Mouse (Mus musculus) liver, embryonic 14.5 days (tissue): ENCODE results near the gene Fbxw7. TPM values are rescaled to one million over a fixed set of nuclear protein-coding genes. Genes with fewer than 3 reads are reported as not detected.
A peak's percentile ranks its signal among the peaks of the same experiment; 100 is the strongest.

ENCODE experiments used
- ATAC-seq: fragments of 200-750 bp; cut with Nextera tagmentation; 2 replicates; pipeline ENCODE4 v1.8.0; 2017; ENCODE audit warnings: moderate number of reproducible peaks, mild to moderate bottlenecking, moderate library complexity; ENCODE audit not compliant: insufficient read depth
- DNase-seq, 3 experiments: peaks; one replicate each; pipeline ENCODE4 v3.0.0-alpha.2; 2012 to 2013; ENCODE audit warnings: low read depth in 3 of 3, low spot score in 3 of 3
- H3K27ac ChIP-seq: fragments of 300-500 bp; sonication (generic); 2 replicates; pipeline ENCODE4 v1.5.1; 2014; ENCODE audit warnings: moderate library complexity, mild to moderate bottlenecking, control low read depth, inconsistent platforms
- H3K27me3 ChIP-seq: fragments of 300-500 bp; sonication (generic); 2 replicates; pipeline ENCODE4 v1.6.1; 2014; ENCODE audit warnings: mild to moderate bottlenecking, low read length, moderate library complexity; ENCODE audit not compliant: control insufficient read depth, insufficient read depth
- H3K36me3 ChIP-seq: fragments of 300-500 bp; sonication (generic); replicated peaks from 2 replicates; pipeline ENCODE4 v1.6.1; 2014; ENCODE audit warnings: low read depth; ENCODE audit not compliant: control insufficient read depth, insufficient read depth
- H3K4me1 ChIP-seq, 2 experiments: fragments of 200-500 bp in 1 of 2; fragments of 300-500 bp in 1 of 2; sonication (generic) in 1 of 2; replicated peaks; 2 replicates each; pipeline ENCODE4 v1.6.1; 2012 to 2014; ENCODE audit warnings: antibody characterized with exemption in 1 of 2, inconsistent platforms in 1 of 2, low read length in 1 of 2; ENCODE audit not compliant: control insufficient read depth in 2 of 2, insufficient read depth in 2 of 2
- H3K4me2 ChIP-seq: fragments of 300-500 bp; sonication (generic); 2 replicates; pipeline ENCODE4 v1.6.1; 2014; ENCODE audit warnings: low read depth, mild to moderate bottlenecking, control low read depth, moderate library complexity
- H3K4me3 ChIP-seq, 2 experiments: fragments of 200-500 bp in 1 of 2; fragments of 300-500 bp in 1 of 2; sonication (generic) in 1 of 2; 2 replicates each; pipeline ENCODE4 v1.5.1; 2012 to 2014; ENCODE audit warnings: low read depth in 2 of 2, low read length in 2 of 2, mild to moderate bottlenecking in 2 of 2, control low read depth in 1 of 2, inconsistent platforms in 1 of 2, moderate library complexity in 1 of 2; ENCODE audit not compliant: insufficient read depth in 1 of 2
- H3K9ac ChIP-seq: fragments of 300-500 bp; sonication (generic); replicated peaks from 2 replicates; pipeline ENCODE4 v1.6.1; 2014; ENCODE audit warnings: mild to moderate bottlenecking, control low read depth, moderate library complexity
- H3K9me3 ChIP-seq: fragments of 300-500 bp; sonication (generic); 2 replicates; pipeline ENCODE4 v1.6.1; 2016; ENCODE audit warnings: low read length, mixed read lengths; ENCODE audit not compliant: control insufficient read depth
- CTCF ChIP-seq: IDR thresholded peaks from 2 replicates; pipeline ENCODE4 v1.5.1; 2016; ENCODE audit warnings: antibody characterized with exemption, low read depth, control low read depth
- EP300 ChIP-seq: IDR thresholded peaks from 2 replicates; pipeline ENCODE4 v1.6.1; 2016; ENCODE audit warnings: antibody characterized with exemption, low read depth
- WGBS: fragments of 180-500 bp; shearing (Covaris S2); extraction: QIAGEN DNeasy Blood & Tissue Kit; methylation state at CpG from one replicate; pipeline ENCODE4 v1.1.7; 2014; ENCODE audit not compliant: insufficient replicate concordance; 5-methylcytosine and 5-hydroxymethylcytosine counted together
- polyA plus RNA-seq, 2 experiments: library from polyadenylated mRNA; depleted of rRNA in 1 of 2; stranded (reverse) in 1 of 2; unstranded in 1 of 2; fragments of >200 nt; fragmentation: Nextera tagmentation in 1 of 2; extraction: Ambion mirVana in 1 of 2; gene quantifications; 2 replicates each; pipeline versions ENCODE4 v1.2.1 to v1.2.3; 2012 to 2014

Gene Fbxw7
- polyA plus RNA-seq, 2 experiments = 2.4 to 2.5 TPM

DNA sequence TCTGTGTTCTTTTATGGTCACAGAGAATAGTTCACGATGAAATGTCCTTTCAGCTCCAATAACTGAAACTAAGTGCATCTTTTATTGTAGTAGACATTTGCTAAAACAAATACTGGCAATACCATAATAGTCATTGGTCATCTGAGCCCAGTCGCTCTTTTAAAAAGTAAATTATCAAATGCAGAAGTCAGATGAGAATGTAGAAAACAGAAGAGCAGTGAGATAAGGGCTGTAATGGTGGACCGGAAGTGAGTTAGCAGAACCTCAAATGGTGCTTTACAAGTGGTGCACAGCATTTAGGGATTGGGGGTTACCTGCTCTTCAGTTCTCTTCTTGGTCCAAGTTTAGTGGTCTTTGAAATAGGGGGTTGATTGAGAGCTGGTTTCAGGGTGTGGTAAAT lies 129.9 kb downstream of the Fbxw7 start:
- WGBS = 28% methylated on average over 3 of the region's 3 CpGs
- Histone ChIP-seq H3K27me3 (no peaks in the 10 kb centered on the region), H3K27ac (no peak overlapping the region), H3K9me3 (no peaks in the 10 kb centered on the region), H3K4me1 (peaks cover 4% of the 10 kb centered on the region in 2 experiments), H3K4me3 (no peak overlapping the region), H3K36me3 (no peaks in the 10 kb centered on the region), H3K9ac (no peak overlapping the region), H3K4me2 (no peak overlapping the region)
- DNase-seq = no peak
- no peak for ATAC-seq
- TF ChIP-seq CTCF (no peak), EP300 (peak; percentile 33)

- ATAC-seq (no peak), DNase-seq (no peak)
- Histone ChIP-seq H3K4me3 (no peak overlapping the region), H3K36me3 (no peaks in the 10 kb centered on the region), H3K27ac (no peak overlapping the region), H3K9me3 (no peaks in the 10 kb centered on the region), H3K4me2 (no peak overlapping the region), H3K9ac (no peak overlapping the region), H3K4me1 (peaks cover 4% of the 10 kb centered on the region in 2 experiments), H3K27me3 (no peaks in the 10 kb centered on the region)
- no peak for TF ChIP-seq CTCF
- TF ChIP-seq EP300 = no peak
- WGBS = 83% methylated on average over 1 of the region's 1 CpGs
Measured at GRCm38 (mm10) chr3:84946381-84946780, 131.3 kb downstream of the Fbxw7 start.

DNA sequence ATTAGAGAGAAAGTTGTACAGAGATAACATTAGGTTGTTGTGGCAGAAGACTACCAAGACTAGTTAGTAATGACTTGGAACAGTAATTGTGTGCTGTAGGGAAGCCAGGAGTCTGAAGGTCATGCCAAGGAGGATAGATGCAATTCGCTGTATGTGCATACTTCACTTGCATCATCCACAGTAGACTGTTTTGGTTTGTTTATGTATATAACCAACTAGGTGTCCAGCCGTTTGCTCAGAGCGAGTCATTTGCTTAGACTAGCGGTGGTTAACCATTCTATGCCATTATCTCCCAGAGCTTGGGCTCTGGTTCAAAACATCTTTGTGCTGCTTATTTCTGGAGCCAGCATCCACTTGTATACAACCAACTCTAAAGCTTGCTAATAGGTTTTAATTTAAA lies 134.3 kb downstream of the Fbxw7 start:
- ATAC-seq = no peak
- Histone ChIP-seq H3K4me2 (no peak overlapping the region), H3K4me1 (peaks cover 4% of the 10 kb centered on the region in 2 experiments), H3K9me3 (no peaks in the 10 kb centered on the region), H3K27me3 (no peaks in the 10 kb centered on the region), H3K36me3 (no peaks in the 10 kb centered on the region), H3K9ac (no peak overlapping the region), H3K4me3 (no peak overlapping the region), H3K27ac (no peak overlapping the region)
- TF ChIP-seq EP300 (no peak), CTCF (no peak)
- DNase-seq = no peak
- WGBS = 82% methylated on average over 4 of the region's 4 CpGs

DNA sequence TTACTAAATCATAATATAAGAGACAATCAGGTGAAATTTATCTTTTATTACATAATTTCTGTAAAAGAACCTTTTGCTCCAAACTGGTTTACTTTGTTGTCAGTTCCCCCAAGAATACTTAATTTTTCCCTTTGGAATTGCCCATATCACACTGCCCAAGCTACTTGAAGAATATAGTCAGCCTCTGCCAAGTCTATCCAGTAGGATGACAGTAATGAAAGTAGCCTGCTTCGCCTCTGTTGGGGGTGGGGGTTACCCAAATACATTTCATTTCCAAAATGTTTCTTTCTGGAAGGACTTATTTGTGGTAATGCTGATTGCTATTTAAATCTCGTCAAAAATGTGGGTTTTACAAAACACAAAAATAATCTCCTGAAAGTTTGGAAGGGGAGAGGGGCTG lies 136.6 kb downstream of the Fbxw7 start:
- H3K27ac ChIP-seq = no peak overlapping the region
- no peak for TF ChIP-seq EP300
- no peak for TF ChIP-seq CTCF
- no peaks in the 10 kb centered on the region for H3K36me3 ChIP-seq
- no peaks in the 10 kb centered on the region for H3K9me3 ChIP-seq
- no peaks in the 10 kb centered on the region for H3K27me3 ChIP-seq
- 51% methylated on average over 2 of the region's 2 CpGs for WGBS
- no peaks in the 10 kb centered on the region for H3K4me1 ChIP-seq
- no peak for ATAC-seq
- H3K9ac ChIP-seq = no peak overlapping the region
- H3K4me2 ChIP-seq = no peak overlapping the region
- no peak for DNase-seq
- no peak overlapping the region for H3K4me3 ChIP-seq

- H3K4me2 ChIP-seq = no peak overlapping the region
- H3K4me3 ChIP-seq = no peak overlapping the region
- H3K27ac ChIP-seq = no peak overlapping the region
- H3K36me3 ChIP-seq = no peaks in the 10 kb centered on the region
- H3K27me3 ChIP-seq = no peaks in the 10 kb centered on the region
- WGBS = 72% methylated on average over 13 of the region's 13 CpGs
- TF ChIP-seq CTCF (no peak), EP300 (no peak)
- ATAC-seq (no peak), DNase-seq (no peak)
- no peaks in the 10 kb centered on the region for H3K9me3 ChIP-seq
- H3K4me1 ChIP-seq = no peaks in the 10 kb centered on the region
- no peak overlapping the region for H3K9ac ChIP-seq
Measured at GRCm38 (mm10) chr3:84952135-84952534, 137.1 kb downstream of the Fbxw7 start.
